Mouse (Mus musculus) T-cell, adult 2 months (primary cell): Measurements from ENCODE around the gene Akr1d1.
A peak's percentile ranks its signal among the peaks of the same experiment; 100 is the strongest.

Source experiments
- DNase-seq: peaks from one replicate; pipeline ENCODE4 v3.0.0; 2022; ENCODE audit warnings: low spot score

The Akr1d1 gene

DNA sequence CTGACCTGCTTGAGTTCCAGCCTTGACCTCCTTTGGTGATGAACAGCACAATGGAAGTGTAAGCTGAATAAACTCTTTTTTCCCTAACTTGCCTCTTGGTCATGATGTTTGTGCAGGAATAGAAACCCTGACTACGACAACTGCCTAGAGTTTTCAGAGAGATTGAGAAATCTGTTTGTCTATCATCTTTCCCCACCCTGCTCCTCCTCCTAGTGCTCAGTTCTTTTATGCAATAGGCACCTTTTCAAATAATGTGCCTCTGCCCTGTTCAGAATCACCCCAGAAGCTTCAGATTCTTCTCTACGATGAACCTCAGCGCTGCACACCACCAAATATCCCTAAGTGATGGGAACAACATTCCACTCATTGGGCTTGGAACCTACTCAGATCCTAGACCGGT is at the start of gene Akr1d1:
TSS of gene Akr1d1 (plus strand) at position 234 of the 400 bp plus-strand sequence.
- no peak for DNase-seq

DNA sequence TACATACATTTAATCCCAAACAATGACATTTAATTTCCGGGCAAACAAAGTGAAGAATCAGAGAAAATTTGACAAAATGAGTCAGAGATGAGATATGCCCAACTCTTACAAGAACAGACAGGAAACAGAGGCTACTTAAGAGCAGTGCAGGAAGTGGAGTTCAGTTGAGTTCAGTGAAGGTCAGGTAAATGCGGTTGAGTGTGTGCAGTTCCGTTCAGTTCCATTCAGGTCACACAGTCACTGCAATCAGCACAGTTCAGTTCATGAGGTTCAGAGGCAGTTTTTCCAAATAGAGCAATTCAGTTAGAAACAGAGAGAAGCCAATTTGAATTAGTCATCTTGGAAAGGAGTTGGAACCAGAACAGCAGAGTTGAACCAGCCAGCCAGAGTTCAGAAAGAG is 48.8 kb upstream of the Akr1d1 start:
- peak; percentile 36 for DNase-seq

DNA sequence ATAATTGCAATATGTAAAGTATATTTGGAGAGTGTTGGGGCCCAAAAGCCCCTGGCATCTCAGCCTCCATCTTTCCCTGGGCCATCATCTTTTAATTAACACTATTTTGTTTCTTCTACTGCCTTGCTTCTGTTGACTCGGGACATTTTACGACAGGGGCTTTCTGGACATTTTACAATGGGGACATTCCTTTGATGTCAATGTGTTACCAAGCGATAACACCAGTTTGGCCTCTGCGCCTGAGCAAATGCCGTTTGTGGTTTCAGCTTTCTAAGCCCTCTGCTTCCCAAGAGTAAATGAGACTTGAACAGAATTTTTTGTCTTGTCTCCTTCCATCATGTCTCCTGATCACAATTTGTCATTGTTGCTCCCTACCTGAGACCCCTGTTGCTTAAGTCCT is 46.7 kb upstream of the Akr1d1 start:
- DNase-seq = no peak

DNA sequence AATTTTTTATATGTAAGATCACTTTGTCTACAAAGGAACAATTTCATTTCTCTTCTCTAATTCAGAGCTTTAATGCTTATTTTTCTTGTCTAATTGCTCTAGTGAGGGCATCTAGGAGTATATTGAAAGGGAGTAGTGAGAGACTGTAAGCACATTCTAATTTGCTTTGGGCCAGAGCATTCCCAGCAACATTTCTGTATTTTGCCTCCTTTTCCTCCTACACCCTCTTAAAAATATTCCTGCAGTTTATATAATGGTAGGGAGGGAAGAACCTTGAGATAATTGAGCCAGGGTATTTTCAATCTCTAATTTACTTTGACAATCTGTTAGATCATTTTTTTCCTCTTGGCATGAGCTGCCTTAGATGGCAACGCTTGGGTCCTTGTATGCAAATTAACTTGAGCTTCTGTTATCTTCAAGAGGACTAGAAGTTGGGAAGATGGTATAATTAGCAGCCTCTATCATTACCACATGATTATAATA is 45.3 kb upstream of the Akr1d1 start:
- no peak for DNase-seq

DNA sequence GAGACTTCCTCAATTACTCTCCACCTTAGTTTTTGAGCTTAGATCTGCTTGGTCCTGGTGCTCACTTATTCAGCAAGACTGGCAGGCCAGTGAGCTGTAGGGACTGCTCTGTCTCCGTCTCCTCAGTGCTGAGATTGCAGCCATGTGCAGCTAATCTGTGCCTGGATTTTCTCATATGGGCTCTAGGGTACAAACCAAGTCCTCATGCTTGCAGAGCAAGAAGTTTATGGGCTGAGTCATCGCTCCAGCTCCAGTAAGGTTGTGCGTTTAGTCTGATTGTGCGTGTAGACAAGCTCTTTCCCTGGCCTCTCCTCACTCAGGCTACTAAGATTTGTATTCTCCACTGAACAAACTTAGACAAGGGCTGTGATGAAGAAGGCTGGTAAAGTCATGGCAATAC is 43.5 kb upstream of the Akr1d1 start:
- DNase-seq = no peak

DNA sequence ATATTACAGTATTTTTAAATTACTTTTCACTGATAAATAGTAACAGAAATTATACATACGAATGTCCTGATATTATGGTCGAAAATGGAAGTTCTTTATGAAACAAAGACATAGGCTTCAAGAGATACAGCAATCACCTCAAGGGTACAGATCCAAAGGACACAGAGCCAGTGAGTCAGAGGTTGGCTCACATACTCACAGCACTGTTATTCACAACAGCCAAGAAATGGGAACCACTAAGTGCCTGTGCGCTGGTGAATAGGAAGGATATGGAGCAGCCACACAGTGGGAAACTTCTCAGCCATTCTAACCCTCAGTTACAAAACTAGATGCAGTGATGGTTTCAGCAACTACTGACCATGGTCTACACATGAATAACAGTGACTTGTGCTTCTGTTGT is 37.7 kb upstream of the Akr1d1 start:
- no peak for DNase-seq

DNA sequence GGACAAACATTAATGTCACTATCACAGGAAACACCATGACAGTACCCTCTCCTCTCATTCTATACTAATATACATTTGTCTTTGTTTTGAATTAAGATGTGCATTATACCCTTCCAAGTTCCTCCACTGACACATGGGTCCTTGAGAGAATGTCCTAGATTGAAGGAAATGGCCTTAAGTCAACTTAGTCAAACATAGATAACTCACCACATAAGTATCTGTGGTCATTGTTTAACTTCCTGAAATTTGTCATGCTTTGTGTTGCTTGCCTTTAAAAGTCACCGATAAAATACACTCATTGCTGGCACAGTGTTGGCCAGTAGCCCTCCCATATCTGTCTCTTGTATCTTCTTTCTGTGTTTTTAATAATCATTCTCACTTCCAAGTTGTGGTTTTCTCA is 35.0 kb upstream of the Akr1d1 start:
- no peak for DNase-seq

DNA sequence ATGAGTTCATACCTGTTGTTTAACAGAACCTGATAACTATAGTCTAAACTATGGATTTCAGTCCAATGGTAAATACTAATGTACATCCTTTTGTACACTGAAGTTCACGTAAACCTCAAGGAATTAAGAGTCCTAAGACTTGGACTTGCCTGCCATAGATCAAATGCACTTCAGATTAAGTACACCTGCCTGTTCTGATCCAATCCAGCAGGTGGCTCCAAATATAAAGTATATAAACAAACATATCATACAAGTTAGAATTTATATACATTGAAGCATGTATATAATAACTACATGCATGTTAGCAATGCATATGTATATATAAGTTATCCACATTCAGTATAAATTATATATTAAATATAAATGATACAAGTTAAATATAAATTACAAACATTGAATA is 33.1 kb upstream of the Akr1d1 start:
- no peak for DNase-seq

DNA sequence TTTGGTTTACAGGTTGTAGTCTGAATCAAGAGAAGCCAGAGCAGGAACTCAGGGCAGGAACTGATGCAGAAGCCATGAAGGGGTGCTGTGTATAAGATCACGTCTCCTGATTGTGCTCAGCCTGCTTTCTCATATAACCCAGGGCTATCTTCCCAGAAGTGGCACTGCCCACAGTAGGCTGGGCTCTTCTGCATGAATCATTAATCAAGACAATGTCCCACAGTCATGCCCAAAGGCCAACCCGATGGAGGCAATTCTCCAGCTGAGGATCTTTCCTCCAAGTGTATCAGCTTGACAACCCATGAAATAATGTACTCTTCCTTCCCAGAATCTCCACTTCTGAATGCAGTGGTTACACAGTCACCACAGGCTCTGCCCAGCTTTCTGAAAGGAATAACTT is 24.4 kb upstream of the Akr1d1 start:
- no peak for DNase-seq

DNA sequence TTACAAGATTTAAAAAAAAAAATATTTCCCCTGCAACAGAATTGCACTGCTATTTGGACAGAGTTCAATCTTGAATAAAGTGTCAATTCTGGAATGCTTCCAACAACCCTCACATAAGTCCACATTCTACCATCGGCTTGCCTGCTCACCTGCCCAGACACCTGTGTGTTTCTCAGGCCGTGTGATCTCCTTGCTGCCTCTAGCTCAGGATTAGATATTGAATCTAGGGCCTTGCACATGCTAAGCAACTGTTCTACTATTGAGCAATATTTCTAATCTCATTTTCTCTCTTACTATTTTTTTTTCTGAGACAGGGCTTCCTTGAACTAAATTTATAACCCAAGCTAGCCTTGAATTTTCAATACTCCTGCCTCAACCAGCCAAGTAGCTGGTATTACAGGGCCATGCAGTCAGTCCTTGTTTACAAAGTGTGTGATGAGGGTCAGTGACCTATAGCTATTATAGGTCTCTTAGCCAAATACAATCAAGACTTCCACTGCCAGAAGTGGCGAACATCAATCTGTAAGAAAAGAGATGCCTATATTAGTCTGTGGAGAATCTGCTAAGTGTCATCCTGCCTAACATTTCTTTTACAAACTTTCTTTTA is 23.0 kb upstream of the Akr1d1 start:
- DNase-seq = no peak

DNA sequence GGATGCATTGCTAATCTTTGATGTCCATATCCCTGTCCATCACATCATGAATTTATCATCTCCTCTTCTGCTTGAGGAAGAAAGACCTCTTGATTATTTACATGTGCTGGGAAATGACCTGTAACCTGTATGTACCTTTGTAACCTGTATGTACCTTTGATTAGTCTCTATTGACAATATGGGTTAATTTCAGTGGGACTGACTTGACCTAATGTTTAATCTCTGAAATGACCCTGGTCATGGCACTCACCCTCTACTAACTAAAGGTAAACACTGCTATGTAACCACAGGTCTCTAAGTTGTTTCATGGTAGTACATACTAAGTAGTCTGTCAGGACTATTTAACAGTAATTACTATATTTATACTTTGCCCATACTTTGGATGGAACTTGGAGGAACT is 19.2 kb upstream of the Akr1d1 start:
- DNase-seq = no peak

DNA sequence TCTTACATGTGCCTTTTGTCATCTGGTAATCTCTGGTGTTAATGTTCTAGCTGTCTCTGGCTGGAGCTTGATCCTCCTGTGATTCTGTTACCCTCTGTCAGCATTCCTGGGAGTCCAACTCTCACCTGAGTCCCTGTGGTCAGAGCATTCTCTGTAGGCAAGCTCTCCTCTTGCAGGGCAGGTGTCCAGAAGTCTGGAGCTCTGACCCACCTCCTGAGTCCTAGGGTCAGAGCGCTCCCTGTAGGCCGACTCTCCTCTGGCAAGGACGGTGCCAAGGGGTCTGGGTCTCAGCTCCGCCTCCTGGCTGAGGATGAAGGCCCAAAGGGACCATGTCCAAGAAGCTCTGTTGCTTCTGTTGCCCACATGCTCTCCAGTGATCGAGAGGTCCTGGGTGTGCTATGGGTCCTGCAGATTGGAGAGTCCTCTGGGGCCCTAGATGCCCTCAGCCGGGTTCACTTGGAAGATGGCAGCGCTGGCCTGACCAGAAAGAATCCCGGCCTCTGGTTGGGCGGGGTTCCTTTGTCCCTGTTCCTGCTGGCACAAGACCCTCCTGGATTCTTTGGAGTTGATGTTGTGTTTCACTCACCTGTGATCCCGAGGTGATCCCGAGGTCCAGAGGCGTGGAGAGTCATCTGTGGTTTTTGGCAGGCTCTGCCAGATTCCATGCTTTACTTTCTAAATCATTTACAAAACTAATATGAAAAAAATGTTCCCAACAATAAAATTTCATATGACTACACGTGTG is 9.2 kb upstream of the Akr1d1 start:
- DNase-seq = no peak

DNA sequence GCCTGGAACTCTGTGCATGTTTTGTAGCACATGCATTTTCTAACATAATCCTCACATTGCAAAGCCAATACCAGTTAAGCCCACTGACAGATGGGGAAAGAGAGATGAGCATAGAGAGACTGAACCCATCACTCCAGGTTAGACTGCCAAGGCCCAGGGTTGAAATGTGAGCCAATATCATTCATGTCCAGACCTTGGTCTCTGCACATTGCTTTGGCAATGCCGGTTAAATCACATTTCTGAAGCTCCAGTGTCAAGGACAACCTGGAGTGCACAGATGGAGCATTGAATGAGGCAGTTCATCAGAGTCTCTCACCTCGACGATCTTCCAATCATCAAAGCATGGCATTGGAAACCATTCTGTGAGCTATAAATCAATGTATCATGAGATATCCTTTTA is 2.1 kb downstream of the Akr1d1 start:
- no peak for DNase-seq

DNA sequence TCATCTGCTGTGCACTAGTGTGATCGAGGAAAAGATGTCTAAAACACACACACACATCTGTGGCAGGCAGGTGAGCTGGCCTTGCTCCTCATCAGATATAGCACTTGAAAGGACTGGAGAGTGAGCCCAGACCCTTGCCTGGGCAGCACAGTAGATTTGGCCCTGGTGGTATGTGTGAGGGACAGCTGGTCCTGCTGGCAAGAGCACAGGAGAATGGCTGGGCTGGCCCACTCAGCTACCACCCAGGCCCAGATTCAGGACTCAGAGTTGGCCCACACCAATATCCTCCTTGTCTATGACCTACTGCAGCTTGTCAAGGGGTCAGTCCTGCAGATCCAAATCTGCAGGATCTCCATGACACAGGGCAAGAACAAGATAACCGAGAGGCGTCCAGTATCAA is 6.9 kb downstream of the Akr1d1 start:
- no peak for DNase-seq

DNA sequence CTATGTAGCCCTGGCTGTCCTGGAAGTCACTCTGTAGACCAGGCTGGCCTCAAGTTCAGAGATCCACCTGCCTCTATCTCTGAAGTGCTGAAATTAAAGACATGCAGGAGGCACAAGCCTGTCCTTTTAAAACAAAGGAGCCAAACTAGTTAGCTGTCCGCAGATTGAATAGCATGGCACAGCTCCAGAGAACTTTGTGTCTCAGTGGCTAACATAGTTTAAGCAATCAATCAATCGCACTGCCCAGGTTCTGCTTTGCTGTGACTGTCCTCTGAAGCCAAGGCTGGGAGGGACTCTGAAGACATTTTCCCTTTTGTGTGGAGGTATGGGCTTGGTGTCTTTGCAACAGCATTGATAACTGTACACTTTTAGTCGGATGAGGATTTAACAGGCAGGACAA is 7.8 kb downstream of the Akr1d1 start:
- no peak for DNase-seq

DNA sequence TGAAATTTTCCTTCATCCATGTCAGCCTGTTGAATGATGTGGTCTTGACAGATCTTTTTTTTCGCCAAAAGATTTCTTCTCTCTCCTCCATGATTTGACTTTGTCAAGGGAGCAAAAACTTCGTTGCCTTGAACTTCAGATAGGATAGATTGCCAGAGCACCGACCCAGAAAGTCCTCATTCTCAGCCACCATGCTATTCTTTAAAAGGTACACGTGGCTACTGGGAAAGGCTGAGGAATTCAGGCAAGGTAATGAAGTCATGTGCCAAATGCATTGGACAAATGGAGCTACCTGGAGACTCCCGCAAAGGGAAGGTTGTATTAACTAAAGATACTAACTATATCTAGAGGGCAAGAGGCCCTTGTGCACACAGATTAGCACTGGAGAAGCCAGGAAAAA is 8.8 kb downstream of the Akr1d1 start:
- no peak for DNase-seq

DNA sequence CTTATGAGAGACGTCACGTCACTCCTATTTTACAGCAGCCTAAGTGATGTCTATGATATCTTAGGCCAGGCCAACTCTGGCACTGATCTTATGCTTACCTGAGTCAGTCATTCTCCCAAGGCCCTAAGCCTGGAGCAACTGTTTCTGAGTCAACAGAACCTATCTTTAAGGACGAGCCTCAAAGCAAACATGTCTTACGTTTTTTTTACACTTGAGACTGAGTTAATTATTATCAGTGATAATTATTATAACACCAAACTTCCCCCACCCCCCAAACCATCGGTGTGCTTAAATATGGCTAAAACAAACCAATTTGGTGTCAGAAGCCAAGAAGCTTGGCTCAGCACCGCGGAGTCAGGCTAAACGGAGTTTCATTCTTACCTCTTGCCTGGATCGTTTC is 9.4 kb downstream of the Akr1d1 start:
- no peak for DNase-seq

DNA sequence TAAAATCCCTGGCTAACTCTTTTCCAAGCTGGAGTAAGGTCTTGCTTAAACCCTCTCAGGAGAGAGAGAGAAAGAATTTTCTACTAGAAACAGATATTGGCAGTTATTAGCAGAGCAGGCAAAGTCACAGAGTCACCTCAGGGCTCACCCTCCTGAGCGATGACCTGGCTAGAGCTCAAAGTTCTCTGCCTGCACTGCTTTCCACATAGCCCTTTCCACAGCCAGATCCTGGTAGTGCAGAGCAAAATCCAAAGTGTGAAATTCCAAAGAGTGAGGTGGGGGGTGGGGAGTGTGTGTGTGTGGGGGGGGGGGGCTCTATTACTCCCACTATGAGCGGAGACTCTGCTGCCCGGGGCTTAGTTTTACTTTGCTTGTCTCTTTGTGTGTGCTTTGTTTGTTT is 10.1 kb downstream of the Akr1d1 start:
- DNase-seq = no peak

DNA sequence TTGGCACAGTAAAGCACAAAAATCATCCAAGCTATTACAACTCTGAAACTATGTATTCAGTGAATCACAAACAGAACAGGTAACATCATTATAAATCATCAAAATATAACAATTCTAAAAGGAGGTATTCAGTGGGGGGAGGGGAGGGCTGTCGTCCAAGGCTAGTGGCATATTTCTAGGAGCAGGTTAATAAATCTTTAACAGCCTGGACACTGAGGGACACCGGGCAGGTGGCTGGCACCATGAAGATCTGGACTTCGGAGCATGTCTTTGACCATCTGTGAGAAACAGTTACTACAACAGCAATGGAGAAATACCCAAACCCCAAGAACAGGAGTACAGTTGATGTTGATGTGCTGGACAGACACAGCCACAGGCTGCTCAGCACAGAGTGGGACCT is 11.2 kb downstream of the Akr1d1 start:
- DNase-seq = no peak

DNA sequence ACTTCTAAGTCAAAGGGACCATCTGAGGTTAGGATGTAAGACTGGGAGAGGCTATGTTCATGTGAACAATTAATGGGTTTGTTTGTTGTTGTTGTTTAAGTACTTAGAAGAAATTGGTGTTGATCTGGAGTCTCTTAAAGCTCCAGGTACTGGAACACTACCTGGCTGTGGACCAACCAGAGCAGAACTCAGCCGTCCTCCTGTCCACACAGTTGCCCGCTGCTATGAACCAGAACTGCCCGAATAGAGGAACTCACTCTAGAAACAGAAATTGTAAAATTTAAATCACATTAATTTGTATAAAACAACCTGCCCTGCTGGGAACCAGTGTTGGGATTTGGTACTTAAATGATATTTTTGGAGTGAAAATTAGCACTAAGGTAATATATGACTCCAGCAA is 12.2 kb downstream of the Akr1d1 start:
- no peak for DNase-seq

DNA sequence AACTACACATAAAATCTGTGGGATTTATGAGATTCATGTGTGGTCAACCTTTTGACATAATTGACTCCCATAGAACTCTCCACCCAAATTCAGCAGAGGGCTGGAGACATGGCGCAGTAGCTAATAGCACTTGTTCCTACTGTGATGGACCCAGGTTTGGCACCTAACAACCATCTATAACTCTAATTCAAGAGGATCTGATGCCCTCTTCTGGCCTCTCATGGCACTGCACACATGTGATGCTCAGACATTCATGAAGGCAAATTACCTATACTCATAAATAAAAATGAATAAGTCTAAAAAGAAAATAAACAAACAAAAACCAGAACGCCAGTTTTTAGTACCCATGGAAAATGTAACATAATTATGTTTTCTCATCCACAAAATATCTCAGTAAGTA is 22.8 kb downstream of the Akr1d1 start:
- DNase-seq = no peak

DNA sequence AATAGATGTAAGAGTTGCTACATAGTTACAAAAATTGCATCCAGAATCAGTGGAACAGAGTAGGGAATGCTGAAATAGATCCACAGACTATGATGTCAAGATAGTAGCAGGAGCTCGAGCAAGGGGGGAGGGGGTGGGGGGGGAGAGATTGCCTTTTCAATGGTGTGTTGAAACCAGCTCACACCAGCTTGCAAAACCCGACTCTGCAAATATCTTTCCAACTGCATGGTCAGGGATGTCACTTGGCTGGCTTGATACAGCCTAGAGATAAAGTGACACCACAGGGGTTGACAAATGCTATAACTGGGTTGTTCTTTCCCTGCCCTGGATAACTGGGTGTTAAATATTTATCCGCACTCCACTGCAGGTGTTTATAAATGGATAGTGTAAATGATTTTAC is 24.0 kb downstream of the Akr1d1 start:
- DNase-seq = no peak

DNA sequence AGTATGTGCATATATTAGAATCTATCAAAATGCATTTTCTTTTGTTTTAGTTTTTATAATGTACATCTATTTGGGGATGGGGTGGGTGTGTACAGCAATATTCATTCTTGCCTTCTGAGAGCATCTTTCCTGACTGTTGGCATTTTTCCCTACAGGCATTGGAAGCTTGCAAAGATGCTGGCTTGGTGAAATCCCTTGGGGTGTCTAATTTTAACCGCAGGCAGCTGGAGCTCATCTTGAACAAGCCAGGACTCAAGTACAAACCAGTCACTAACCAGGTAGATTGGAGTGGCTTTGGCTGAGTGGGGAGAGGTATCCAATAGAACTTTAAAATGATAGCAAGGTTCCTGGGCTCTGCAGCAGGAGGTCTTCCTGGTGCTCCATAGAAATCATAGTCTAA is 24.4 kb downstream of the Akr1d1 start:
- DNase-seq = no peak

DNA sequence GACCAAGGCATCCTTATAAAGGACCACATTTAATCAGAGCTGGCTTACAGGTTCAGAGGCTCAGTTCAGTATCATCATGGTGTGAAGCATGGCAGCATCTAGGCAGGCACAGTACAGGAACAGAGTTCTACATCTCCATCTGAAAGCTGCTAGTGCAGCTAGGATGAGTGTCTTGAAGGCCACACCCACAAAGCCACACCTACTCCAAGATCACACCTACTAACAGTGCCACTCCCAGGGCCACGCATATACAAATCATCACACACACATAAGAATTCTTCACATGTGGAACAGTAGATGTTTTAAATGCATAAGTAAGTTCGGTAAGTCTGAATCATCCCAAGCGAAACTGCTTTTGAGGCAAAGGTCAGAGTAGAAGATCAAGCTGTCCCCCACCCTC is 33.9 kb downstream of the Akr1d1 start:
- DNase-seq = no peak
